Mouse (Mus musculus) intestine, embryonic 14.5 days (tissue): ENCODE measurements at regions not wholly inside any gene's neighbourhood (a gene's known extent, or its start where the extent isn't known, plus 50 kb on each side); places are given as distances from the start of the nearest gene placed in this dataset.

Experiments used
- ATAC-seq: fragments of 200-750 bp; cut with Nextera tagmentation; replicated peaks from 2 replicates; pipeline ENCODE4 v1.8.0; 2017; ENCODE audit warnings: low read depth, moderate number of reproducible peaks, moderate TSS enrichment, moderate library complexity; ENCODE audit not compliant: low FRiP score, low TSS enrichment
- DNase-seq: peaks from one replicate; pipeline ENCODE4 v3.0.0-alpha.2; 2018; ENCODE audit warnings: low spot score
- H3K27ac ChIP-seq: fragments of 300-500 bp; sonication (generic); 2 replicates; pipeline ENCODE4 v1.5.1; 2014; ENCODE audit warnings: low read depth, mild to moderate bottlenecking, control low read depth
- H3K27me3 ChIP-seq: fragments of 300-500 bp; sonication (generic); replicated peaks from 2 replicates; pipeline ENCODE4 v1.6.1; 2014; ENCODE audit warnings: low read length, control low read depth; ENCODE audit not compliant: control insufficient read depth, insufficient read depth
- H3K36me3 ChIP-seq: fragments of 300-500 bp; sonication (generic); 2 replicates; pipeline ENCODE4 v1.6.1; 2014; ENCODE audit warnings: low read length, control low read depth; ENCODE audit not compliant: control insufficient read depth, insufficient read depth
- H3K4me1 ChIP-seq: fragments of 300-500 bp; sonication (generic); replicated peaks from 2 replicates; pipeline ENCODE4 v1.6.1; 2014; ENCODE audit warnings: low read length, control low read depth, mixed read lengths; ENCODE audit not compliant: control insufficient read depth, insufficient read depth
- H3K4me2 ChIP-seq: fragments of 300-500 bp; sonication (generic); 2 replicates; pipeline ENCODE4 v1.6.1; 2014; ENCODE audit warnings: low read length
- H3K4me3 ChIP-seq: fragments of 300-500 bp; sonication (generic); 2 replicates; pipeline ENCODE4 v1.5.1; 2014; ENCODE audit warnings: low read depth, low read length, control low read depth, mixed read lengths
- H3K9ac ChIP-seq: fragments of 300-500 bp; sonication (generic); 2 replicates; pipeline ENCODE4 v1.6.1; 2014; ENCODE audit warnings: mild to moderate bottlenecking, low read length
- H3K9me3 ChIP-seq: fragments of 300-500 bp; sonication (generic); 2 replicates; pipeline ENCODE4 v1.6.1; 2016; ENCODE audit warnings: low read length, control low read depth; ENCODE audit not compliant: control insufficient read depth
- WGBS: fragments of 180-500 bp; shearing (Covaris S2); extraction: QIAGEN DNeasy Blood & Tissue Kit; methylation state at CpG from one replicate; pipeline ENCODE4 v1.1.7; 2014; 5-methylcytosine and 5-hydroxymethylcytosine counted together

DNA sequence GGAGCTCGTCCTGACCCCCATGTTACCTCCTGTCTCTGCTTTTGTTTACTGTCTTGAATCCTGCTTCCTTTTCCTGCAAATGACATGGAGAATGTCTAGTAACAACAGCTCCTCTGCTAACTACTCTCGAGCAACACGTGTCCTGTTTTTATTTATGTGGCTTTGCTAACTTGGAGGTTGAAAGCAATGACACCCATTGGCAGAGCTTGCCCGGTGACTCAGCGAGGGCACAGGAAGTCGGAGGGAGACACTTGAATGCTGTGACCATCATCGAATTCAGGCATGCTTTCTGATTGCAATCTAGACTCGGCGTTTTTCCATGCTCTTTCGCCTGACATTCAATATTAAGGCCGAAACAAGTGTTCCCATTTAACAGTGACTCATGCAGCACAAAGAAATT is 192.7 kb upstream of the Bmper start:
- H3K27ac ChIP-seq, result no peak overlapping the region
- H3K4me2 ChIP-seq, result no peak overlapping the region
- peaks cover 14% of the 10 kb centered on the region for H3K4me1 ChIP-seq
- WGBS, result 55% methylated on average over 11 of the region's 11 CpGs
- no peaks in the 10 kb centered on the region for H3K27me3 ChIP-seq
- H3K9me3 ChIP-seq, result no peaks in the 10 kb centered on the region
- H3K4me3 ChIP-seq, result no peak overlapping the region
- H3K9ac ChIP-seq, result no peak overlapping the region
- no peak for DNase-seq
- no peak for ATAC-seq
- H3K36me3 ChIP-seq, result no peaks in the 10 kb centered on the region

GRCm38 (mm10) chr9:23030546-23030945 is 192.3 kb upstream of the Bmper start:
- ATAC-seq, result no peak
- no peak overlapping the region for H3K4me2 ChIP-seq
- no peaks in the 10 kb centered on the region for H3K36me3 ChIP-seq
- H3K9ac ChIP-seq, result no peak overlapping the region
- H3K27ac ChIP-seq, result no peak overlapping the region
- peaks cover 14% of the 10 kb centered on the region for H3K4me1 ChIP-seq
- H3K9me3 ChIP-seq, result no peaks in the 10 kb centered on the region
- H3K27me3 ChIP-seq, result no peaks in the 10 kb centered on the region
- H3K4me3 ChIP-seq, result no peak overlapping the region
- no peak for DNase-seq
- 15% methylated on average over 2 of the region's 2 CpGs for WGBS

DNA sequence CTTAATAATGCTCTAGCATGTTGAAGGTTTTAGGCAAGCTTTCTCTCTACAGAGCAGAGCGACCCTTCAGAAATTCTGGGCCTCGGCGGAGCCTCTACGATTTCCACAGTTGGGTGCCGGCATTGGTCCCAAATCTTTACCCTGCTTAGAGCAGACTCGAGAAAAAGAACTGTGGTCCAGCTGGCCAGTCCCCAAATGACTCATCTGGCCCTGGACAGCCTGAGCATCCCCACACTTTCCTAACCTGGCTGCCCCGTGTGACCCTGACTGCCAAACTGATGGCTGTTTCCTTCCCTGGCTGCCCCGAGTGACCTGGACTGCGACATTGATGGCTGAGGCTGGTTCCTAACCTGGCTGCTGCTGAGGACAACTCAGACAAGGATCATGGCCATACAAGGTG is 191.0 kb upstream of the Bmper start:
- DNase-seq, result no peak
- 81% methylated on average over 9 of the region's 9 CpGs for WGBS
- Histone ChIP-seq H3K36me3 (no peaks in the 10 kb centered on the region), H3K4me3 (no peak overlapping the region), H3K27me3 (no peaks in the 10 kb centered on the region), H3K4me1 (peaks cover 14% of the 10 kb centered on the region), H3K4me2 (no peak overlapping the region), H3K27ac (no peak overlapping the region), H3K9ac (no peak overlapping the region), H3K9me3 (no peaks in the 10 kb centered on the region)
- no peak for ATAC-seq

DNA sequence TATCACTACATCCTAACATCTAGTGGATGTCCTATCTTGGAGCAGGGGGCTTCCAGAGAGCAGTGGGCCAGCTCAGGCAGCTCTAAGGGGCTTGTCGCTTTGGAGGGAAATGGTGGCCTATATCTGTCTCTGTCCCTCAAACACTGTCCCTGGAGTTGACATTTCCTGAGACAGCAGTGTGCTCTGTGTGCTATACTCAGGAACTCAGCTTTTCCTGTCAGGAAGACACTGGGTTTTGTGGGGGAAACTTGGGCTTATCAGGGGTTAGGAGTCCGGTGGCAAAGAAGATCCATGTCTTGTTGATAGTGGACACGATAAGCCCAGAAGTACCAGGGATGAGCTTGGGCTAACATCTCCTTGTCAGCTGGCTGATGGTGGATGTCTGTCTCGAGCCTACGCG is 187.6 kb upstream of the Bmper start:
- no peak overlapping the region for H3K27ac ChIP-seq
- H3K4me1 ChIP-seq, result peaks cover 15% of the 10 kb centered on the region; the same call in 1 of the 2 replicates

GRCm38 (mm10) chr9:23035901-23036610 is 186.8 kb upstream of the Bmper start:
- no peaks in the 10 kb centered on the region for H3K36me3 ChIP-seq
- H3K4me3 ChIP-seq, result 0 out of 2 replicates have a peak overlapping the region, but pooled peaks have one; percentile 1
- DNase-seq (no peak), ATAC-seq (no peak)
- no peaks in the 10 kb centered on the region for H3K27me3 ChIP-seq
- no peak overlapping the region for H3K9ac ChIP-seq
- peaks cover 11% of the 10 kb centered on the region for H3K4me1 ChIP-seq
- WGBS, result 7% methylated on average over 16 of the region's 16 CpGs
- H3K9me3 ChIP-seq, result no peaks in the 10 kb centered on the region
- peak overlapping the region; percentile 37 for H3K4me2 ChIP-seq
- no peak overlapping the region for H3K27ac ChIP-seq

More for the DNA sequence above, 187.6 kb upstream of the Bmper start:
- no peak for ATAC-seq
- Histone ChIP-seq H3K4me3 (no peak overlapping the region), H3K27me3 (no peaks in the 10 kb centered on the region), H3K36me3 (no peaks in the 10 kb centered on the region), H3K4me2 (no peak overlapping the region), H3K9me3 (no peaks in the 10 kb centered on the region), H3K9ac (no peak overlapping the region)
- no peak for DNase-seq
- 68% methylated on average over 6 of the region's 6 CpGs for WGBS

- no peaks in the 10 kb centered on the region for H3K27me3 ChIP-seq
- no peak for ATAC-seq
- DNase-seq, result no peak
- peaks cover 22% of the 10 kb centered on the region for H3K4me1 ChIP-seq
- WGBS, result 30% methylated on average over 9 of the region's 9 CpGs
- no peak overlapping the region for H3K9ac ChIP-seq
- H3K4me3 ChIP-seq, result no peak overlapping the region
- H3K27ac ChIP-seq, result no peak overlapping the region
- no peak overlapping the region for H3K4me2 ChIP-seq
- no peaks in the 10 kb centered on the region for H3K9me3 ChIP-seq
- H3K36me3 ChIP-seq, result no peaks in the 10 kb centered on the region
Measured at GRCm38 (mm10) chr9:23037513-23037914, 185.4 kb upstream of the Bmper start.

- DNase-seq, result no peak
- H3K4me2 ChIP-seq, result no peak overlapping the region
- WGBS, result 85% methylated on average over 6 of the region's 6 CpGs
- no peak overlapping the region for H3K27ac ChIP-seq
- no peaks in the 10 kb centered on the region for H3K27me3 ChIP-seq
- peaks cover 22% of the 10 kb centered on the region for H3K4me1 ChIP-seq
- no peak overlapping the region for H3K4me3 ChIP-seq
- no peaks in the 10 kb centered on the region for H3K36me3 ChIP-seq
- H3K9ac ChIP-seq, result no peak overlapping the region
- no peak for ATAC-seq
- no peaks in the 10 kb centered on the region for H3K9me3 ChIP-seq
Measured at GRCm38 (mm10) chr9:23039588-23039987, 183.3 kb upstream of the Bmper start.

DNA sequence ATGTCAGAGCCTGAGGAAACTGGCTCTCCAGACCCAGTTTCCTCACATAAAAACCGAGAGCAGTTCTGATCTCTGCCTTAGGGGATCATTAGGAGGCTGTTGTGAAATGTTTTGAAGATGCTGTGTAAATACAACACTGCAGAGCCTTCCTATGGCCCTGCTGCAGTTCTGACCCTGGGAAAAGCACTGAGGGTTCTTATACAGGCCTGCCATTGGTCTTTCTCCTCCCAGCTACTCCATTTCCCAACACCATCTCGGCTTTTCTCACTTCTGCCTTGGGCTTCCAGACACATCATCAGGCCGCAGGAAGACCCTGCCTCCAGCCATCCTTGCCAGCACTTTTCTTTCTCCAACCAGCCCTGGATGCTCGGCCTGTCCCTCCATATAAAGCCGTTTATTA is 181.9 kb upstream of the Bmper start:
- ATAC-seq (no peak), DNase-seq (no peak)
- H3K9ac ChIP-seq, result no peak overlapping the region
- H3K36me3 ChIP-seq, result no peaks in the 10 kb centered on the region
- H3K27ac ChIP-seq, result peak overlapping the region; percentile 47
- H3K4me1 ChIP-seq, result peaks cover 22% of the 10 kb centered on the region
- H3K4me2 ChIP-seq, result no peak overlapping the region
- H3K4me3 ChIP-seq, result no peak overlapping the region
- WGBS, result 22% methylated on average over 5 of the region's 5 CpGs
- H3K27me3 ChIP-seq, result no peaks in the 10 kb centered on the region
- no peaks in the 10 kb centered on the region for H3K9me3 ChIP-seq
